Mouse (Mus musculus): ENCODE results near the gene Rpl19. TPM values are rescaled to one million over a fixed set of nuclear protein-coding genes. Genes with fewer than 3 reads are reported as not detected.
A peak's percentile ranks its signal among the peaks of the same experiment; 100 is the strongest.

Gene Rpl19
- polyA plus RNA-seq, 1 experiment from 2014 or later: 1,161 TPM

DNA sequence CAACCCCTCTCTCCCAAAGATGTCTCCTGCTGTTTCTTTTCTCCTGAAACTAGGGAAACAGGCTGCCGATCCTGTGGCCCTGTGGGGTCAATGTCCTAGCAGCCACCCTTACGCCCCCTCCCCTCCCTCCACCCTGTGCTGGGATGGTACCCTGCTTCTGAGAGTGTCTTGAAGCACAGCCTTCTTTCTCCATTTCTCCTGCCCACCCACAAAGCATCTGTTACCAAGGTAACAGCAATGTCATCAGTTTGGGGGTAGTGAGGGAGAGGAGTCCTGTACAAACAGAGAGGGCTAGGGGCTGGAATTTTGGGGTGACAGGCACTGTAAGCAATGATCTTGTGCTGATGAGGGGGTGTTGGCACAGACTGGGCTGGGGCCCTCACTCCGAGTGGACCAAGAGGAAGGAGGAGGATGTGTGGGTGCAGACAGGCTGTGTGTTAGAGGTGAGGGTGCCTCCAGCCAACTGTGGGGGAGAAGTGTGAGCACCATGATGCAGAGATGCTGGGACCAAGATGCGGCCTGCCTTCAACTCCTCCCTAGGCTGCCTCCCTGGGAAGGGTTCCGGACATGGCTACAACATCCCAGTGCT is 33.7 kb downstream of the Rpl19 start:
- 69% methylated on average over 5 of the region's 5 CpGs for WGBS
- Histone ChIP-seq H3K4me3 (no peak overlapping the region), H3K9me3 (no peaks in the 10 kb centered on the region), H3K4me2 (no peak overlapping the region), H3K9ac (no peak overlapping the region), H3K27ac (no peak overlapping the region), H3K36me3 (no peaks in the 10 kb centered on the region), H3K4me1 (peaks cover 6% of the 10 kb centered on the region; the same call in 1 of the 2 replicates), H3K27me3 (peaks cover 10% of the 10 kb centered on the region; the same call in 1 of the 2 replicates)
- no peak for ATAC-seq (ENCODE audit: insufficient number of reproducible peaks, insufficient read depth, low FRiP score, low TSS enrichment, low read depth)

GRCm38 (mm10) chr11:98061441-98061840 is 34.9 kb downstream of the Rpl19 start:
- no peak for ATAC-seq (ENCODE audit: insufficient number of reproducible peaks, insufficient read depth, low FRiP score, low TSS enrichment, low read depth)
- Histone ChIP-seq H3K9me3 (no peaks in the 10 kb centered on the region; the same call in 1 of the 2 replicates), H3K27ac (no peak overlapping the region), H3K36me3 (no peaks in the 10 kb centered on the region), H3K4me1 (peaks cover 6% of the 10 kb centered on the region; the same call in 1 of the 2 replicates), H3K4me2 (no peak overlapping the region), H3K4me3 (no peak overlapping the region), H3K9ac (no peak overlapping the region), H3K27me3 (0 out of 2 replicates have a peak, but pooled peaks cover 7% of the 10 kb centered on the region)
- 80% methylated on average over 3 of the region's 3 CpGs for WGBS

GRCm38 (mm10) chr11:98061904-98062562 is 35.5 kb downstream of the Rpl19 start:
- Histone ChIP-seq H3K4me2 (no peak overlapping the region), H3K4me1 (peaks cover 6% of the 10 kb centered on the region; the same call in 1 of the 2 replicates), H3K36me3 (no peaks in the 10 kb centered on the region), H3K4me3 (no peak overlapping the region), H3K9me3 (peaks cover 6% of the 10 kb centered on the region; the same call in 1 of the 2 replicates), H3K27me3 (0 out of 2 replicates have a peak, but pooled peaks cover 7% of the 10 kb centered on the region), H3K27ac (no peak overlapping the region), H3K9ac (no peak overlapping the region)
- no peak for ATAC-seq (ENCODE audit: insufficient number of reproducible peaks, insufficient read depth, low FRiP score, low TSS enrichment, low read depth)
- 57% methylated on average over 6 of the region's 6 CpGs for WGBS

- H3K4me1 ChIP-seq: no peaks in the 10 kb centered on the region
- no peak overlapping the region for H3K9ac ChIP-seq
- WGBS: 91% methylated on average over 12 of the region's 12 CpGs
- H3K4me2 ChIP-seq: no peak overlapping the region
- peaks cover 8% of the 10 kb centered on the region; the same call in 1 of the 2 replicates for H3K9me3 ChIP-seq
- H3K27me3 ChIP-seq: no peaks in the 10 kb centered on the region
- no peaks in the 10 kb centered on the region for H3K36me3 ChIP-seq
- H3K4me3 ChIP-seq: no peak overlapping the region
- ATAC-seq (ENCODE audit: insufficient number of reproducible peaks, insufficient read depth, low FRiP score, low TSS enrichment, low read depth): no peak
- no peak overlapping the region for H3K27ac ChIP-seq
Observed at GRCm38 (mm10) chr11:98066201-98066600, 39.7 kb downstream of the Rpl19 start.

DNA sequence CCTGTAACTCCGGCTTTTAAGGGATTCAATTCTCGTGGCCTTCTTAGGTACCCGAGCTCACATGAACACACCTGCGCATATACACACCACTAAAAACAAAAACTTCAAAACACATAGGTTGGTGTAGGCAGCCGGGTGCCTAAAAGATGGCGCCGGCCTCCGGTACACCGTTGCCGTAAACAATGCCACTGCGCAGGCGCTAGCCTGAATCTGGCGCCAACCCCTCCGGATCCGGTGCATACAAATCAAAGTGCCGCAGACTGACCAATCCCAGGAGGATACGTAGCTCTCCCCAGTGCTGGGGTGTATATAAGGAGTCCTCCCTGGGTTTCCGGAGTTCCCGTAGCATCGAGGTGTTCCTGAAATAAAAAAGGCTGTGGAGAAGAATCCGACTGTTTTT is 40.7 kb downstream of the Rpl19 start:
- Histone ChIP-seq H3K4me3 (no peak overlapping the region), H3K9me3 (peaks cover 8% of the 10 kb centered on the region; the same call in 1 of the 2 replicates), H3K27ac (no peak overlapping the region), H3K27me3 (no peaks in the 10 kb centered on the region), H3K4me1 (no peaks in the 10 kb centered on the region), H3K4me2 (no peak overlapping the region), H3K36me3 (no peaks in the 10 kb centered on the region), H3K9ac (no peak overlapping the region)
- 93% methylated on average over 21 of the region's 21 CpGs for WGBS
- no peak for ATAC-seq (ENCODE audit: insufficient number of reproducible peaks, insufficient read depth, low FRiP score, low TSS enrichment, low read depth)

DNA sequence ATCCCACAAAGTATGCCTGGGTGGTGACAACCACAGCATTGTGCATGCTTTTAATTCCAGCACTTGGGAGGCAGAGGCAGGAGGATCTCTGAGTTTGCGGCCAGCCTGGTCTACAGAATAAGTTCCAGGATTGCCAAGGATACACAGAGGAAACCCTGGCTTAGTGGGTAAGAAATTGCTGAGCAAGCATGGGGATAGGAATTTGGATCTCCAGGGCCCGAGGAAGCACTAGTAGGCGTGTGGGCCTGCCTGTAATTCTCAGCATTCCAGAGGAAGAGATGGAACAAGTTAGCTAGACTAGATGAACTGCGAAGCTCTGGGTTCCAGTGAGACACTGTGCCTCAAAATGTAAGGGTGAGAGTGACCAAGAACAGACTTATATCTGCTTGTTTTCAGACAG is 46.9 kb downstream of the Rpl19 start:
- H3K4me3 ChIP-seq: no peak overlapping the region
- WGBS: 84% methylated on average over 4 of the region's 4 CpGs
- H3K4me1 ChIP-seq: no peaks in the 10 kb centered on the region

GRCm38 (mm10) chr11:98075195-98075808 is 48.8 kb downstream of the Rpl19 start:
- H3K27me3 ChIP-seq: no peaks in the 10 kb centered on the region
- 18% methylated on average over 13 of the region's 13 CpGs for WGBS
- H3K4me3 ChIP-seq: no peak overlapping the region
- peak overlapping the region; percentile 37; the same call in 1 of the 2 replicates for H3K9ac ChIP-seq
- ATAC-seq (ENCODE audit: insufficient number of reproducible peaks, insufficient read depth, low FRiP score, low TSS enrichment, low read depth): no peak
- H3K4me2 ChIP-seq: peak overlapping the region; percentile 21; the same call in 1 of the 2 replicates
- H3K9me3 ChIP-seq: no peaks in the 10 kb centered on the region
- no peak overlapping the region for H3K27ac ChIP-seq
- no peaks in the 10 kb centered on the region for H3K36me3 ChIP-seq
- H3K4me1 ChIP-seq: no peaks in the 10 kb centered on the region

More for the DNA sequence above, 46.9 kb downstream of the Rpl19 start:
- no peak overlapping the region for H3K27ac ChIP-seq
- H3K36me3 ChIP-seq: no peaks in the 10 kb centered on the region
- H3K9me3 ChIP-seq: no peaks in the 10 kb centered on the region
- no peak overlapping the region for H3K4me2 ChIP-seq
- H3K27me3 ChIP-seq: no peaks in the 10 kb centered on the region
- no peak for ATAC-seq (ENCODE audit: insufficient number of reproducible peaks, insufficient read depth, low FRiP score, low TSS enrichment, low read depth)
- H3K9ac ChIP-seq: no peak overlapping the region

- Histone ChIP-seq H3K27ac (no peak overlapping the region), H3K9ac (no peak overlapping the region), H3K36me3 (no peaks in the 10 kb centered on the region), H3K4me1 (no peaks in the 10 kb centered on the region), H3K4me2 (no peak overlapping the region), H3K4me3 (no peak overlapping the region), H3K27me3 (no peaks in the 10 kb centered on the region), H3K9me3 (no peaks in the 10 kb centered on the region)
- WGBS: 83% methylated on average over 8 of the region's 8 CpGs
- ATAC-seq (ENCODE audit: insufficient number of reproducible peaks, insufficient read depth, low FRiP score, low TSS enrichment, low read depth): no peak
Observed at GRCm38 (mm10) chr11:98077086-98077485, 50.6 kb downstream of the Rpl19 start.

Small RNA genes within 50 kb of the gene (microRNA-seq; reads per million reads assigned to microRNA genes)
- gene Gm27597: not detected

Other genes starting within 250 kb of the Rpl19 start
- 596 and 632 TPM in 2 replicates for gene Rpl23, start 244.3 kb upstream of the Rpl19 start, polyA plus RNA-seq (2015; fragmentation: Nextera tagmentation; extraction: Ambion mirVana)
- gene Lasp1, start 227.7 kb upstream of the Rpl19 start, polyA plus RNA-seq (2015; fragmentation: Nextera tagmentation; extraction: Ambion mirVana): 122 and 131 TPM in 2 replicates
- 10.5 and 11.8 TPM in 2 replicates for gene B230217C12Rik, start 185.9 kb upstream of the Rpl19 start, polyA plus RNA-seq (2015; fragmentation: Nextera tagmentation; extraction: Ambion mirVana)
- 0.66 and 0.84 TPM in 2 replicates for gene Fbxo47, start 142.6 kb upstream of the Rpl19 start, polyA plus RNA-seq (2015; fragmentation: Nextera tagmentation; extraction: Ambion mirVana)
- gene Plxdc1, start 40.3 kb upstream of the Rpl19 start, polyA plus RNA-seq (2015; fragmentation: Nextera tagmentation; extraction: Ambion mirVana): 0.18 and 0.34 TPM in 2 replicates
- gene Arl5c, start 30.5 kb upstream of the Rpl19 start, polyA plus RNA-seq (2015; fragmentation: Nextera tagmentation; extraction: Ambion mirVana): 9.6 and 14.7 TPM in 2 replicates
- 16.6 and 17.3 TPM in 2 replicates for gene Cacnb1, start 3.7 kb upstream of the Rpl19 start, polyA plus RNA-seq (2015; fragmentation: Nextera tagmentation; extraction: Ambion mirVana)
- 0.30 and 0.65 TPM in 2 replicates for gene Stac2, start 26.8 kb downstream of the Rpl19 start, polyA plus RNA-seq (2015; fragmentation: Nextera tagmentation; extraction: Ambion mirVana)
- gene Fbxl20, start 123.7 kb downstream of the Rpl19 start, polyA plus RNA-seq (2015; fragmentation: Nextera tagmentation; extraction: Ambion mirVana): 22.5 and 28.8 TPM in 2 replicates
- 78.3 and 78.4 TPM in 2 replicates for gene Med1, start 166.6 kb downstream of the Rpl19 start, polyA plus RNA-seq (2015; fragmentation: Nextera tagmentation; extraction: Ambion mirVana)
- gene Cdk12, start 176.3 kb downstream of the Rpl19 start, polyA plus RNA-seq (2015; fragmentation: Nextera tagmentation; extraction: Ambion mirVana): 14.3 and 16.2 TPM in 2 replicates